Mouse (Mus musculus) adrenal gland, postnatal 14 days (tissue): ENCODE measurements around the gene Zfyve28. TPM values are rescaled to one million over a fixed set of nuclear protein-coding genes. Genes with fewer than 3 reads are reported as not detected.

Source experiments
- DNase-seq: peaks from one replicate; pipeline ENCODE4 v3.0.0; 2021; ENCODE audit warnings: mixed read lengths
- total RNA-seq: library from RNA; stranded (reverse); gene quantifications from 2 replicates; pipeline ENCODE4 v1.2.3, GENCODE M21; 2021

Gene Zfyve28
- total RNA-seq, 1 experiment from 2014 or later = 0.44 TPM

- DNase-seq = peak; percentile 48
Observed at GRCm38 (mm10) chr5:34250090-34250489, 38.2 kb downstream of the Zfyve28 start.

GRCm38 (mm10) chr5:34249132-34249531 is 39.1 kb downstream of the Zfyve28 start:
- no peak for DNase-seq

- DNase-seq = no peak
Observed at GRCm38 (mm10) chr5:34246443-34246842, 41.8 kb downstream of the Zfyve28 start.

GRCm38 (mm10) chr5:34243062-34243461 is 45.2 kb downstream of the Zfyve28 start:
- no peak for DNase-seq

GRCm38 (mm10) chr5:34242224-34242963 is 45.9 kb downstream of the Zfyve28 start:
- DNase-seq = peak; percentile 82

- DNase-seq = no peak
Observed at GRCm38 (mm10) chr5:34238444-34238843, 49.8 kb downstream of the Zfyve28 start.

GRCm38 (mm10) chr5:34235898-34236420 is 52.3 kb downstream of the Zfyve28 start:
- peak; percentile 83 for DNase-seq

GRCm38 (mm10) chr5:34235056-34235455 is 53.2 kb downstream of the Zfyve28 start:
- no peak for DNase-seq

- DNase-seq = no peak
Observed at GRCm38 (mm10) chr5:34233221-34233515, 55.1 kb downstream of the Zfyve28 start.

- DNase-seq = no peak
Observed at GRCm38 (mm10) chr5:34232481-34233220, 55.6 kb downstream of the Zfyve28 start.

- DNase-seq = no peak
Observed at GRCm38 (mm10) chr5:34231901-34232300, 56.3 kb downstream of the Zfyve28 start.

- no peak for DNase-seq
Observed at GRCm38 (mm10) chr5:34230599-34231485, 57.4 kb downstream of the Zfyve28 start.

GRCm38 (mm10) chr5:34229503-34229902 is 58.7 kb downstream of the Zfyve28 start:
- no peak for DNase-seq

GRCm38 (mm10) chr5:34225516-34225915 is 62.7 kb downstream of the Zfyve28 start:
- peak; percentile 29 for DNase-seq

- no peak for DNase-seq
Observed at GRCm38 (mm10) chr5:34224515-34224914, 63.7 kb downstream of the Zfyve28 start.

GRCm38 (mm10) chr5:34220001-34220400 is 68.2 kb downstream of the Zfyve28 start:
- no peak for DNase-seq

- DNase-seq = no peak
Observed at GRCm38 (mm10) chr5:34218672-34219071, 69.6 kb downstream of the Zfyve28 start.

- no peak for DNase-seq
Observed at GRCm38 (mm10) chr5:34217756-34218155, 70.5 kb downstream of the Zfyve28 start.

- no peak for DNase-seq
Observed at GRCm38 (mm10) chr5:34216025-34216424, 72.2 kb downstream of the Zfyve28 start.

GRCm38 (mm10) chr5:34213659-34214058 is 74.6 kb downstream of the Zfyve28 start:
- no peak for DNase-seq

GRCm38 (mm10) chr5:34210279-34210678 is 78.0 kb downstream of the Zfyve28 start:
- peak; percentile 89 for DNase-seq

GRCm38 (mm10) chr5:34207503-34207902 is 80.7 kb downstream of the Zfyve28 start:
- DNase-seq = peak; percentile 2

GRCm38 (mm10) chr5:34205788-34206187 is 82.5 kb downstream of the Zfyve28 start:
- no peak for DNase-seq
